Mouse (Mus musculus) embryonic stem cell, embryonic (primary cell): ENCODE measurements around the gene Gtf2f1.

ENCODE experiments used
- CTCF ChIA-PET, 4 experiments: fragments of 300-600 bp in 2 of 4; fragments of 350-600 bp in 2 of 4; sonication (Branson Sonifier 250); formaldehyde crosslinking; loops; one replicate each; lab custom pipeline; 2022; ENCODE audit warnings: inconsistent platforms in 2 of 4; lab: Charles Lee
- POLR2A ChIA-PET, 4 experiments: fragments of 300-600 bp in 2 of 4; fragments of 350-600 bp in 2 of 4; sonication (Branson Sonifier 250); formaldehyde crosslinking; loops; one replicate each; lab custom pipeline; 2022; ENCODE audit warnings: antibody characterized with exemption in 4 of 4, inconsistent platforms in 1 of 4; lab: Charles Lee

Gene Gtf2f1

DNA sequence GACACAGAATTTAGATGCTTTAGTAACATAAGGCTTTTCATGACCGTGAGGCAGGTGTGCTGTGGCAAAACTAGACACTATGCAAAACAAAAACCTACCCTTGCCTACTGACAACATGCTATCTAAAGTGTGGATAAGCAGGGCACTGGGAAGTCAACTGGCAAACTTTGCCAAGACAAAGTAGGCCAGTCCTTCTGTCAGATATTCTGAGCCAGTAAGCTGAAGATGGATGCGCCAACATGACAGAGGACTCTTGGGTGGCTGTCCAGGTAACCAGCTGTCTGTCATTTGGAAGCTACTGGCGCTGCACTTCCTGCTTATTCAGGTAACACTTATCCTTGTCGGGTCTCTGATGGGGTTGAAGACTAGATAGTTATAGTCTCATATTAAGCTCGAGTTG is 41.0 kb downstream of the Gtf2f1 start:
- ChIA-PET POLR2A (interaction anchor here in 2 of 4 experiments (0.5 to 0.6 kb wide), 2 partner anchors 40 to 1162 kb away, joined by 3 to 8 read pairs; no protein-coding TSS in a partner anchor), CTCF (interaction anchor here in 2 of 4 experiments (0.5 to 1.6 kb wide), 4 partner anchors 13 to 900 kb away, joined by 3 to 4 read pairs (median 3); no protein-coding TSS in a partner anchor)

DNA sequence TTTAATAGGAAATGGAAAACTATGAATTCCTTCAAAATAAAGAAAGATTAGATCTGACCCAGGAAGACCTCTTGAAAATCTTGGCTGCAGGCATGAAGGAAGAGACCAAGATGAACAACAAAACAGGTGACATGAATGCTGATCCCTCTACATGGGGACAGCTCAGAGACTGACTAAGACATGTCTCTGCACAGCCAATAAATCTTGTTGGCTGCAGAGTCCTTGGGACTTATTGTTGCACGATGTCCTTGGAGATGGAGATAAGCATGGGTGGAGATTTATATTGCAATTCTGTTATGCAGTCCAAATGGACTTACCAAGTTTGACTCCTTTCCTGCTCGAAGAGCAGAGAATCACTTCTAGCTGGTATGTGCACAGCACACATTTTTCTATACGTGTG is 41.8 kb downstream of the Gtf2f1 start:
- CTCF ChIA-PET: interaction anchor here in 2 of 4 experiments (0.7 to 1.6 kb wide), 3 partner anchors 12 to 899 kb away, joined by 3 to 4 read pairs (median 3); no protein-coding TSS in a partner anchor
- POLR2A ChIA-PET: interaction anchor here in 1 of 4 experiments (0.6 kb wide), 1 partner anchor 344 kb away, joined by 6 read pairs; no protein-coding TSS in a partner anchor

DNA sequence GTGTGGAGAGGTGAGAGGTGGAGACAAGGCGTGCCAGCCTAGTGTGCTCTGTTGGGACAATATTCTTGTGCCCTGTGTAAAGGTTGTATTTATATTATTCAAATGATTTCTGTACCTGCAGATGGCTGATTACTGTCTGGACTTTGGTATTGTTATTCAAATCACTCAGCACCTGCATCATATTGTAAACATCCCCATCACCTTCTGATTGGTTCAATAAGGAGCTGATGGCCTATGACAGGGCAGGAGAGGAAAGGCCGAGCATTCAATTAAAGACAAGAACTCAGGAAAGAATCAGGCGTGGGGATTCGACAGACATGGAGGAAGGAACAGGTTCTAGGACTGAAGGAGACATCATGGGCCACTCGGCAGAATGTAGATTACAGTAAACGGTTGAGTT is 47.4 kb downstream of the Gtf2f1 start:
- CTCF ChIA-PET: interaction anchor here in 3 of 4 experiments (0.6 to 3.1 kb wide), 6 partner anchors 9 to 410 kb away, joined by 3 to 10 read pairs (median 5); partner anchors contain the start of gene Alkbh7 (in 1 of the 3)
- POLR2A ChIA-PET: interaction anchor here in 3 of 4 experiments (0.6 to 2.7 kb wide), 18 partner anchors 9 to 236 kb away, joined by 3 to 12 read pairs (median 5); partner anchors contain the start of genes Dus3l (in 2 of the 3), Acer1 (in 1 of the 3), Alkbh7 (in 1 of the 3) and Clpp (in 1 of the 3)

- ChIA-PET CTCF (interaction anchor here (0.8 to 3.1 kb wide), 8 partner anchors 12 to 460 kb away, joined by 3 to 10 read pairs (median 3); partner anchors contain the start of gene Alkbh7 (in 1 of the 4)), POLR2A (interaction anchor here in 3 of 4 experiments (0.9 to 2.7 kb wide), 17 partner anchors 10 to 336 kb away, joined by 3 to 12 read pairs (median 4); partner anchors contain the start of genes Acer1 (in 1 of the 3), Alkbh7 (in 1 of the 3), Clpp (in 1 of the 3) and Dus3l (in 1 of the 3))
Measured at GRCm38 (mm10) chr17:56962642-56963405, 48.3 kb downstream of the Gtf2f1 start.

DNA sequence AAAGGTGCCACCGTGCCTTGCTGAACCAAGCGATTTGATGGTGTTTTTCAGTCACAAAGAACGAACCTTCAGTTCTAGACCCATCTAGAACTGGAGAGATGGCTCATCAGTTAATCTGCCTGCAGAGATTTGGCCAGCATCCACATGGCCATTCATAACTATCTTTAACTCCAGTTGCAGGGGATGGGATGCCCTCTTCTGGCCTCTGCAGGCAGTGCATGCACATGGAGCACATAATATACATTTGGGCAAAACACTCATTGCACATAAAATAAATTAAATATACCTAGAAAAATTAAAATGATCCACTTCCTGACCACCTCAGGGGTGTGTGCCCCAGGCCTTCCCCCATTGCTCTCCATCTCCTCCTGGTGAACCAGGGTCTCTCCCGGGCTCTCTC is 49.2 kb downstream of the Gtf2f1 start:
- ChIA-PET CTCF (interaction anchor here in 3 of 4 experiments (0.8 to 3.1 kb wide), 5 partner anchors 11 to 226 kb away, joined by 3 to 10 read pairs (median 4); partner anchors contain the start of gene Alkbh7 (in 1 of the 3)), POLR2A (interaction anchor here in 2 of 4 experiments (0.6 to 2.7 kb wide), 10 partner anchors 10 to 289 kb away, joined by 3 to 12 read pairs (median 4); partner anchors contain the start of genes Clpp (in 1 of the 2), Dus3l (in 1 of the 2), Gm17949 (in 1 of the 2) and Gtf2f1 (in 1 of the 2))

DNA sequence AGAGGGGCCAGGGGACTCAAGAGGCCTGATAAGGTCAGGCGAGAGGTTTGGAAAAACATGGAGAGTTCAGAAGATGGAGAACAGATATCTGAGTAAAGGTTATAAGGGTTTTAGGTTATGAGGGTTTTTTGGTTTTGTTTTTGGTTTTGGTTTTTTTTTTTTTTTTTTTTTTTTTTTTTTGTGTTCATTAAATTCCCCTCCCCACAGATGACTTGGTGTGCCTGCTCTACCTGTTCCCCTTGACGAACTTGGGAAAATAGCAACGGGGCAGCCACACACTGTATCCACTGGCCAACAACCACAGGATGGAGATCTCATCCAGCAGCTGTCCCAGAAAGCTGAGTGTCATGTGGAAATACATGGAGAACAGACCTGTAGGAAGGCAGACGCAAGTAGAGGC is 52.4 kb downstream of the Gtf2f1 start:
- POLR2A ChIA-PET: no interaction called here

DNA sequence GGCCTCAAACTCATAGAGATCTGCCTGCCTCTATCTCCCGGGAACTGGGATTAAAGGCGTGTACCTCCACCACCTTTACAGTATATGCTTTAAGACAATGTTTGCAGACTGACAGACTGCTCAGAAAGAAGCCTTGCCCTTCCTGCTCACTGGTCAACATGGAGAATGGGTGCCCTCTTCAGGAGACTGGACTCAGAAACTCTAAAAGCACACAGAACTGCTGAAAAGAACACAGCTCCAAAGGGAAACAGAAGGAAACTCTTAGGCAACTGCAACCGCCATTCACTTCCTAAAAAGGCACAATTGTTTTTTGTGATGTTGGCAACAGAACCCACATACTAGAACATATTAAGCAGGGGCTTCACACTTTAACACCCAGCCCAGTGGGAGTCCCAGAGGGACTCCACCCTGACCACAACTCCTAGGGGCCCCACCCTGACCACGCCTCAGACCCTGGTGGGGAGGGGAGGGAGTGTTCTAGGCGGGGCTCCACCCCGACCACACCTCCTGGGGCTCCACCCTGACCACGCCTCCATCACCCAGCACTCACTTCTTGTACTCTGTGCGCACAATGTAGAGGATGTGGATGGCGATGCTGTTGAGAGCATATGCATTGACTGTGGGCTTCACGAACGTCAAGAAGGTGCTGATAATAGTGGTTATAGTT is 53.2 kb downstream of the Gtf2f1 start:
- POLR2A ChIA-PET: no interaction called here
- CTCF ChIA-PET: interaction anchor here in 1 of 4 experiments (0.7 kb wide), 1 partner anchor 180 kb away, joined by 3 read pairs; no protein-coding TSS in a partner anchor

More for the DNA sequence above, 52.4 kb downstream of the Gtf2f1 start:
- CTCF ChIA-PET: no interaction called here

GRCm38 (mm10) chr17:56954871-56955270 is 56.2 kb downstream of the Gtf2f1 start:
- ChIA-PET POLR2A (interaction anchor here in 1 of 4 experiments (1.2 kb wide), 1 partner anchor 193 kb away, joined by 3 read pairs; no protein-coding TSS in a partner anchor), CTCF (interaction anchor here in 1 of 4 experiments (0.6 kb wide), 1 partner anchor 198 kb away, joined by 3 read pairs; no protein-coding TSS in a partner anchor)
